Mouse (Mus musculus): ENCODE results near the gene Lclat1. TPM values are rescaled to one million over a fixed set of nuclear protein-coding genes. Genes with fewer than 3 reads are reported as not detected.
"Not testable (repeated sequence)": the region's sequence is repeated elsewhere in the genome, so short reads cannot be mapped to it uniquely, and the experiment has no call there.

Lclat1 gene
- total and polyA plus RNA-seq, 3 experiments, result 6.3 to 9.6 (median 7.0) TPM

- no peak overlapping the region for H3K4me3 ChIP-seq (replicated peaks in 1 of 3; ENCODE audit: low read depth in 2 of 3, low read length in 2 of 3, poor library complexity in 1 of 3)
- no peak overlapping the region for H3K27ac ChIP-seq (ENCODE audit: insufficient read depth, low read depth)
- dilution Hi-C loops (cut with MboI; ENCODE audit: extremely low pct_ligation_motif_present, extremely low pct_unique_long_range_greater_than_20kb, low sequenced_read_pairs), result no loop called here
- in situ Hi-C loops (cut with MboI; ENCODE audit: low pct_ligation_motif_present, low pct_unique_long_range_greater_than_20kb, low sequenced_read_pairs), result no loop called here
- no peaks in the 10 kb centered on the region for H3K27me3 ChIP-seq (replicated peaks)
- H3K79me2 ChIP-seq (replicated peaks; ENCODE audit: control insufficient read depth, extremely low read depth, insufficient read depth, poor library complexity, severe bottlenecking), result no peaks in the 10 kb centered on the region
- H3K4me1 ChIP-seq (ENCODE audit: control insufficient read depth in 1 of 2, insufficient read depth in 2 of 2), result peaks cover 1 to 49% of the 10 kb centered on the region in 2 experiments; a peak in 2 of 4 replicates
- DNase-seq (ENCODE audit: extremely low read depth), result no peak
- H3K36me3 ChIP-seq (replicated peaks in 1 of 2; ENCODE audit: control insufficient read depth in 1 of 2, insufficient read depth in 1 of 2, low read length in 1 of 2), result no peaks in the 10 kb centered on the region
- no peak overlapping the region for H3K9ac ChIP-seq (ENCODE audit: insufficient read depth, low read depth)
- no peak for TF ChIP-seq TCF12 (IDR thresholded peaks at IDR 0.05; ENCODE audit: low read depth, low read length)
- TF ChIP-seq EP300 (IDR thresholded peaks at IDR 0.05; ENCODE audit: low read length), result no peak
- no peak for TF ChIP-seq CHD2 (IDR thresholded peaks at IDR 0.05; ENCODE audit: low read length)
- H3K9me3 ChIP-seq (replicated peaks; ENCODE audit: low read length), result no peaks in the 10 kb centered on the region
- H3K4me2 ChIP-seq (ENCODE audit: insufficient read depth, low read depth, poor library complexity, severe bottlenecking), result no peak overlapping the region
Measured at GRCm38 (mm10) chr17:73145426-73145825, 37.6 kb downstream of the Lclat1 start.

GRCm38 (mm10) chr17:73148607-73149006 is 40.8 kb downstream of the Lclat1 start:
- Histone ChIP-seq H3K9me3 (replicated peaks; ENCODE audit: low read length) (no peaks in the 10 kb centered on the region), H3K4me1 (ENCODE audit: control insufficient read depth in 1 of 2, insufficient read depth in 2 of 2) (peaks cover 10 to 56% of the 10 kb centered on the region in 2 experiments), H3K4me2 (ENCODE audit: insufficient read depth, low read depth, poor library complexity, severe bottlenecking) (no peak overlapping the region), H3K4me3 (replicated peaks in 1 of 3; ENCODE audit: low read depth in 2 of 3, low read length in 2 of 3, poor library complexity in 1 of 3) (no peak overlapping the region), H3K27me3 (replicated peaks) (no peaks in the 10 kb centered on the region), H3K36me3 (replicated peaks in 1 of 2; ENCODE audit: control insufficient read depth in 1 of 2, insufficient read depth in 1 of 2, low read length in 1 of 2) (no peaks in the 10 kb centered on the region), H3K27ac (ENCODE audit: insufficient read depth, low read depth) (no peak overlapping the region), H3K79me2 (replicated peaks; ENCODE audit: control insufficient read depth, extremely low read depth, insufficient read depth, poor library complexity, severe bottlenecking) (no peaks in the 10 kb centered on the region), H3K9ac (ENCODE audit: insufficient read depth, low read depth) (no peak overlapping the region)
- TF ChIP-seq MAFK (IDR thresholded peaks at IDR 0.05; ENCODE audit: insufficient replicate concordance, low read length) (no peak), BHLHE40 (IDR thresholded peaks at IDR 0.05; ENCODE audit: low read depth, low read length) (0 out of 2 replicates have a peak, but pooled peaks have one; percentile 5)
- in situ Hi-C loops (cut with MboI; ENCODE audit: low pct_ligation_motif_present, low pct_unique_long_range_greater_than_20kb, low sequenced_read_pairs) (no loop called here), dilution Hi-C loops (cut with MboI; ENCODE audit: extremely low pct_ligation_motif_present, extremely low pct_unique_long_range_greater_than_20kb, low sequenced_read_pairs) (no loop called here)
- peak; percentile 29 for DNase-seq (ENCODE audit: extremely low read depth)

- H3K27ac ChIP-seq (ENCODE audit: insufficient read depth, low read depth); H3K9me3 ChIP-seq (replicated peaks; ENCODE audit: low read length); DNase-seq (ENCODE audit: extremely low read depth); H3K79me2 ChIP-seq (replicated peaks; ENCODE audit: control insufficient read depth, extremely low read depth, insufficient read depth, poor library complexity, severe bottlenecking); dilution Hi-C loops (cut with MboI; ENCODE audit: extremely low pct_ligation_motif_present, extremely low pct_unique_long_range_greater_than_20kb, low sequenced_read_pairs); H3K27me3 ChIP-seq (replicated peaks); in situ Hi-C loops (cut with MboI; ENCODE audit: low pct_ligation_motif_present, low pct_unique_long_range_greater_than_20kb, low sequenced_read_pairs); H3K4me3 ChIP-seq (replicated peaks in 1 of 3; ENCODE audit: low read depth in 2 of 3, low read length in 2 of 3, poor library complexity in 1 of 3); H3K36me3 ChIP-seq (replicated peaks in 1 of 2; ENCODE audit: control insufficient read depth in 1 of 2, insufficient read depth in 1 of 2, low read length in 1 of 2): not testable (repeated sequence)
- TF ChIP-seq ETS1 (conservative IDR thresholded peaks at IDR 0.05; ENCODE audit: low read depth, low read length) (peak; percentile 80), MEF2A (IDR thresholded peaks at IDR 0.05; ENCODE audit: borderline replicate concordance, low read depth, low read length) (0 out of 2 replicates have a peak, but pooled peaks have one; percentile 25), ZNF384 (IDR thresholded peaks at IDR 0.05; ENCODE audit: low read depth, low read length) (peak; percentile 84), EP300 (IDR thresholded peaks at IDR 0.05; ENCODE audit: low read length) (0 out of 2 replicates have a peak, but pooled peaks have one; percentile 9), BHLHE40 (IDR thresholded peaks at IDR 0.05; ENCODE audit: low read depth, low read length) (peak; percentile 54)
- peak overlapping the region; percentile 81 for H3K4me2 ChIP-seq (ENCODE audit: insufficient read depth, low read depth, poor library complexity, severe bottlenecking)
- peaks cover 10 to 53% of the 10 kb centered on the region in 2 experiments for H3K4me1 ChIP-seq (ENCODE audit: control insufficient read depth in 1 of 2, insufficient read depth in 2 of 2)
- 0 out of 2 replicates have a peak overlapping the region, but pooled peaks have one; percentile 35 for H3K9ac ChIP-seq (ENCODE audit: insufficient read depth, low read depth)
Measured at GRCm38 (mm10) chr17:73152790-73153525, 45.2 kb downstream of the Lclat1 start.

All from CH12.LX (cell line).